Mouse (Mus musculus): ENCODE results near the gene Tceal9.
"Not testable (repeated sequence)": the region's sequence is repeated elsewhere in the genome, so short reads cannot be mapped to it uniquely, and the experiment has no call there.

DNA sequence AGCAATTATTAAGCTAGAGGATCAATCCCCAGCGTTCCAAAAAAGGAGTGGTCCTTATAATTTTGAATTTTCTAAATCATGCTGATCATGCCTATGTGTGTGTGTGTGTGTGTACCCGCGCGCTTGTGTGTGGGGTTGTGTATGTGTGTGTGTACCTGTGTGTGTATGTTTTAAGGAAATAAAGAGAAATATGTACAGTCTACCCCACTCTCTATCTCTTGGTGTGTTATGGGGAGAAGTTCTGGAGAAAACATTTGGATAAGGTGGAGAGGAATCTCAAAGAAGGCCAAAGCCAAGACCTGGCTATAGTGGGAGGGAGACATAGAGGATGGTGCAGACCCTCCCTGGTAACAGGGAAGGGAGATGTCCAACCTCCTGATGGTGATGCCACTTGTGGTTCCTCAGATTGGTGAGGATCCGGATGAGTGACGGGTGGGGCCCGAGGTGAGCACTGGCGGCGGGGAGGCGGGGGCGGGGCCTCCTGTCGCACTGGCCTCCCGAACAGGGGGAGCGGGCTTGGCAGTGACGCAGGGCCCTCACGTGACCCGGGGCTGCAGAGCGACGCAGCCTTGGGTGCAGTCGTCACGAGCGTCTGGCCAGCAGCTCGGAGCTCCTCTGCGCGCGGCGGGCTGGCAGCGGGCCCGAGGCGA lies 25.0 kb downstream of the Tceal9 start, which contains the start of gene Bex3:
- not testable (repeated sequence) for TF ChIP-seq CTCF, EP300 (IDR thresholded peaks at IDR 0.05; ENCODE audit: low read depth)

Measured in heart, postnatal 0 days (tissue).